Mouse (Mus musculus) CH12.LX (cell line): ENCODE results near the gene Pld3.

ENCODE experiments used
- CTCF ChIP-seq, 2 experiments: IDR thresholded peaks in 1 of 2; conservative IDR thresholded peaks in 1 of 2; 2 replicates each; pipeline ENCODE4 v1.5.1; 2011 to 2012; ENCODE audit warnings: low read depth in 2 of 2, low read length in 2 of 2, improper control_type of control experiment in 1 of 2, inconsistent platforms in 1 of 2, mild to moderate bottlenecking in 1 of 2, moderate library complexity in 1 of 2
- EP300 ChIP-seq: IDR thresholded peaks from 2 replicates; pipeline ENCODE4 v1.6.1; 2011; ENCODE audit warnings: low read length, improper control_type of control experiment
- MAX ChIP-seq: IDR thresholded peaks from 2 replicates; pipeline ENCODE4 v1.6.1; 2011; ENCODE audit warnings: low read length, improper control_type of control experiment
- MEF2A ChIP-seq: IDR thresholded peaks from 2 replicates; pipeline ENCODE4 v1.6.1; 2014; ENCODE audit warnings: low read depth, mild to moderate bottlenecking, inconsistent platforms, low read length, improper control_type of control experiment, borderline replicate concordance
- POLR2A ChIP-seq: IDR thresholded peaks from 2 replicates; pipeline ENCODE4 v1.6.1; 2011; ENCODE audit warnings: low read depth, mild to moderate bottlenecking, improper control_type of control experiment, low read length
- SIN3A ChIP-seq: IDR thresholded peaks from 2 replicates; pipeline ENCODE4 v1.6.1; 2012; ENCODE audit warnings: low read length, improper control_type of control experiment, inconsistent platforms
- UBTF ChIP-seq: IDR thresholded peaks from 2 replicates; pipeline ENCODE4 v1.6.1; 2012; ENCODE audit warnings: low read depth, mild to moderate bottlenecking, inconsistent platforms, low read length, improper control_type of control experiment, moderate library complexity
- ZC3H11A ChIP-seq: IDR thresholded peaks from 2 replicates; pipeline ENCODE4 v1.6.1; 2012; ENCODE audit warnings: low read depth, mild to moderate bottlenecking, inconsistent platforms, low read length, improper control_type of control experiment
- ZNF384 ChIP-seq: IDR thresholded peaks from 2 replicates; pipeline ENCODE4 v1.6.1; 2012; ENCODE audit warnings: low read depth, low read length, improper control_type of control experiment, inconsistent platforms

DNA sequence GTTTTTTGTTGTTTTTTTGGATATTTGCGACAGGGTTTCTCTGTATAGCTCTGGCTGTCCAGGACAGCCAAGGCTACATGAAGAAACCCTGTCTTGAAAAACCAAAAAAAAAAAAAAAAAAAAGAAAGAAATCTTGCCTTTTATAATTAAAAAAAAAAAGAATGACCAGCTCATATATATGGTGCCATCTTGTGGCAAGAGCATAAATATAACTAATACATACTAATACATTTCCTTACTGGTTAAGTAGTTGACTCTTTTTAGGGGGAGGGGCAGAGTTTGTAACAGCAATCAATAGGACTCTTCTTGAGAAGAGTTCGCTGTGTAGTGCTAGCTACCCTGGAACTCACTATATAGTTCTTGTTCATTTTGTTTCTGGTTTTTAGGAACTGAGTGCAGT lies 34.7 kb upstream of the Pld3 start:
- no peak for TF ChIP-seq MAX
- no peak for TF ChIP-seq EP300
- TF ChIP-seq CTCF (conservative IDR thresholded peaks at IDR 0.05 in 1 of 2, IDR thresholded peaks at IDR 0.05 in 1 of 2; ENCODE audit: low read depth in 2 of 2, low read length in 2 of 2): peak in 1 of 2 experiments; percentile 26; a peak in 2 of 4 replicates
- no peak for TF ChIP-seq ZC3H11A
- TF ChIP-seq POLR2A: no peak
- no peak for TF ChIP-seq MEF2A
- peak; percentile 76 for TF ChIP-seq ZNF384
- TF ChIP-seq UBTF: no peak
- no peak for TF ChIP-seq SIN3A
